Mouse (Mus musculus): ENCODE data around the gene Dip2a. TPM values are rescaled to one million over a fixed set of nuclear protein-coding genes. Genes with fewer than 3 reads are reported as not detected.

Dip2a gene
- polyA plus RNA-seq, 1 experiment from 2014 or later, result 1.1 TPM

- H3K36me3 ChIP-seq, result no peaks in the 10 kb centered on the region
- H3K27me3 ChIP-seq, result no peaks in the 10 kb centered on the region
- DNase-seq, result no peak
- no peak overlapping the region for H3K9ac ChIP-seq
- no peak overlapping the region for H3K4me2 ChIP-seq
- no peak for ATAC-seq (ENCODE audit: low read depth)
- no peak overlapping the region for H3K4me3 ChIP-seq (replicated peaks)
- no peak overlapping the region for H3K27ac ChIP-seq
- WGBS (ENCODE audit: insufficient replicate concordance), result 60% methylated on average over 2 of the region's 2 CpGs
- no peaks in the 10 kb centered on the region for H3K9me3 ChIP-seq (replicated peaks)
- H3K4me1 ChIP-seq (replicated peaks), result no peaks in the 10 kb centered on the region
Observed at GRCm38 (mm10) chr10:76245106-76245505, 100.0 kb downstream of the Dip2a start.

DNA sequence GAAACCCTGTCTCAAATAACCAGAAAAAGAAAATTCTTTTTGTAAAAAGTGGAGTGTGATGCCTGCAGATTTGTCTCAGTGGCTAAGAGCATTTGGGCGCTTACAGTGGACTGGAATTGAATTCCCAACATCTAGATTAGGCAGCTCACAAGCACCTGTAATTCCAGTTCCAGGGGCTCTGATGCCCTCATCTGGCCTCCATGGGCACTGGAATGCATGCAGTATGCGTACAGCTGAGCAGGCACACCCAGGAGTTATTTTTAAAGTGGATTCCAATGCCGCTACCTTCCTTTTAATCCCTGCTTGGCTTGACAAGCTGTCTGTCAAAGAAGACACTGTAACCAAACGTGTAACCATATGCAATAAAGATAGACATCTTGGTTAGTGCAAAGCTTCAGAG, 105.7 kb downstream of the Dip2a start:
- no peak for DNase-seq
- Histone ChIP-seq H3K4me1 (replicated peaks) (peaks cover 13% of the 10 kb centered on the region), H3K27me3 (no peaks in the 10 kb centered on the region), H3K9ac (no peak overlapping the region), H3K4me2 (no peak overlapping the region), H3K27ac (no peak overlapping the region), H3K4me3 (replicated peaks) (no peak overlapping the region), H3K9me3 (replicated peaks) (no peaks in the 10 kb centered on the region), H3K36me3 (no peaks in the 10 kb centered on the region)
- no peak for ATAC-seq (ENCODE audit: low read depth)
- WGBS (ENCODE audit: insufficient replicate concordance), result 60% methylated on average over 4 of the region's 4 CpGs

- H3K4me3 ChIP-seq (replicated peaks), result peak within 1 kb of the TSS; percentile 75
- WGBS (ENCODE audit: insufficient replicate concordance), result under 1% methylated on average over 47 of the region's 47 CpGs
- peak within 1 kb of the TSS; percentile 76 for H3K9ac ChIP-seq
- peaks cover 13% of the 10 kb centered on the region for H3K4me1 ChIP-seq (replicated peaks)
- peak; percentile 99 for ATAC-seq (ENCODE audit: low read depth)
- no peaks in the 10 kb centered on the region for H3K27me3 ChIP-seq
- peak within 1 kb of the TSS; percentile 97 for H3K4me2 ChIP-seq
- H3K27ac ChIP-seq, result peak within 1 kb of the TSS; percentile 83
- H3K36me3 ChIP-seq, result no peaks in the 10 kb centered on the region
- no peaks in the 10 kb centered on the region for H3K9me3 ChIP-seq (replicated peaks)
- peak; percentile 88 for DNase-seq
Observed at GRCm38 (mm10) chr10:76237341-76238225, 107.5 kb downstream of the Dip2a start, which contains the start of gene Prmt2. Prmt2 (minus strand) TSS chr10:76237865.

DNA sequence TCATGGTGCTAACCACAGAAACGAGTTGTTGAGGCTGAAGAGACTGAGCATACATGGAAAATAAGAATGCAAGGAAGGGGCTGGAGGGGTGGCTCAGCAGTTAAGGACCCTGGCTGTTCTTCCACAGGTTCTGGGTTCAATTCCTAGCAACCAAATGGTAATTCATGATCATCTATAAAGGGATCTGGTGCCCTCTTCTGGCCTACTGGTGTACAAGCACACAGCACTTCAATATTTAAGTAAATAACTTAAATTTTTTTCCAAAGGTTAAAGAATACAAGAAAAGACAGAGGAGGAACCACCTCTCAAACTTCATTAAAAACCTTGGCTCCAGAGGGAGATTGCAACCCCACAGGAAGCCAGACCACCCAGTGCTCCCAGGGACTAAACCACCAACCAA, 115.5 kb downstream of the Dip2a start:
- H3K4me2 ChIP-seq, result no peak overlapping the region
- no peak overlapping the region for H3K27ac ChIP-seq
- ATAC-seq (ENCODE audit: low read depth) (no peak), DNase-seq (no peak)
- H3K27me3 ChIP-seq, result no peaks in the 10 kb centered on the region
- no peaks in the 10 kb centered on the region for H3K36me3 ChIP-seq
- no peaks in the 10 kb centered on the region for H3K4me1 ChIP-seq (replicated peaks)
- no peak overlapping the region for H3K9ac ChIP-seq
- WGBS (ENCODE audit: insufficient replicate concordance), result 43% methylated on average over 1 of the region's 1 CpGs
- H3K4me3 ChIP-seq (replicated peaks), result no peak overlapping the region
- no peaks in the 10 kb centered on the region for H3K9me3 ChIP-seq (replicated peaks)

DNA sequence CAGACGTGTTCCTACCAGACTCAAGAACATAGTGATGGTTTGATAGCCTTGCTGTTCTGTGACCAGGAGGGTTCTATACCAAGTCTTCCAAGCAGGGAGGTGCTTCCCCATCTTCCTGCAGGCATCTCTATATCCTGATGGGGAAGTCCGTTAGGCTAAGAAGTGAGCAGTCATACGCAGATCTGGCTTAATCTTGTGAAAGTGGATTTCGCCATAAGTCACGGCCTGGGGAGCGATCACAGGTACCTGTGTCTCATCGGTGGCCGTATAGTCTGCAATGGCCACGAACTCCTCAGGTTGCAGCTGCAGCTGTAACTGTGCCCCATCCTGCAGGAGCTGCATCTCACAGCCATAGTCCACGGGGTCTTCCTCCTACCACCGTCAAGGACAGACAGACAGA, 119.1 kb downstream of the Dip2a start:
- Histone ChIP-seq H3K9me3 (replicated peaks) (no peaks in the 10 kb centered on the region), H3K4me3 (replicated peaks) (no peak overlapping the region), H3K27me3 (no peaks in the 10 kb centered on the region), H3K9ac (no peak overlapping the region), H3K27ac (no peak overlapping the region), H3K4me2 (no peak overlapping the region), H3K36me3 (peaks cover 3% of the 10 kb centered on the region; the same call in 1 of the 2 replicates), H3K4me1 (replicated peaks) (no peaks in the 10 kb centered on the region)
- WGBS (ENCODE audit: insufficient replicate concordance), result 81% methylated on average over 11 of the region's 11 CpGs
- no peak for DNase-seq
- no peak for ATAC-seq (ENCODE audit: low read depth)

DNA sequence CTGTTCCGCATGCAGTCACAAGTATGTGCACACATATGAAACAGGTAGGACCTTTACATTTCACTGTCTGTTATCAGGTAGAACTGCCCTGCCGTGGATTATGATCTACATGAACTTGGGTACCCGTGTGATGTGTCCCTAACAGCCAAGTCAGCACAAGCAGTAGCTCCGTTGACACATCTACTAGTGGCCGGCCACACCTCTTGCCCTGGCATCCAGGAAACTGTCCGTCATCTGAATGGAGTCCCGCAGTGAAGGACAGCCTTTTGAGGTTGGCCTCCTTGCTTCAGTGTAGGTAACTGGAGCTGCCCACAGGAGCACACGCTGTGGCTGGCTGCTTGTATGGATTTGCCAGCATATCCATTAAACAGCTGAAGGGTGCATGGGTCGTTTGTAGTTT, 126.9 kb downstream of the Dip2a start:
- Histone ChIP-seq H3K9me3 (replicated peaks) (0 out of 2 replicates have a peak, but pooled peaks cover 7% of the 10 kb centered on the region), H3K27me3 (no peaks in the 10 kb centered on the region), H3K9ac (no peak overlapping the region), H3K4me2 (no peak overlapping the region), H3K36me3 (peaks cover 21% of the 10 kb centered on the region), H3K27ac (no peak overlapping the region), H3K4me1 (replicated peaks) (no peaks in the 10 kb centered on the region), H3K4me3 (replicated peaks) (no peak overlapping the region)
- ATAC-seq (ENCODE audit: low read depth) (no peak), DNase-seq (no peak)
- WGBS (ENCODE audit: insufficient replicate concordance), result 64% methylated on average over 9 of the region's 9 CpGs

DNA sequence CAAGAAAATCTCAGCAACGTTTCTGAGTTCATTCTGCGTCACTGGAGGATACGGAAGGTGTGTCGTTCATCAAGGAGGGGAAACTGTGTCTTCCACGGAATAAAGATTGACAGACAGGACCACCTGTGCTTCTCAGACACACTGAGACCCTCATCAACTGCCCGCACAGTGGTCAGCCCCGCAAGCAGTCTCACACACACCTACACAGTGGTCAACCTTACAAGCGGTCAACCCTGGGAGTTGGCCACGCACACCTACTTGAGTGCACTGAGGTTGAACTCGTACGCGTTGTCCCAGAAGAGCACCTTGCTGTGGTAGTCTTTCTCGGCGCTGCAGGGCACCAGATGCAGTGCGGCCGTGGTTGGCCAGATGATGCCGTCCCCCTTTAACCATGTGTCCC, 128.0 kb downstream of the Dip2a start:
- peaks cover 18% of the 10 kb centered on the region for H3K36me3 ChIP-seq
- 84% methylated on average over 17 of the region's 17 CpGs for WGBS (ENCODE audit: insufficient replicate concordance)

DNA sequence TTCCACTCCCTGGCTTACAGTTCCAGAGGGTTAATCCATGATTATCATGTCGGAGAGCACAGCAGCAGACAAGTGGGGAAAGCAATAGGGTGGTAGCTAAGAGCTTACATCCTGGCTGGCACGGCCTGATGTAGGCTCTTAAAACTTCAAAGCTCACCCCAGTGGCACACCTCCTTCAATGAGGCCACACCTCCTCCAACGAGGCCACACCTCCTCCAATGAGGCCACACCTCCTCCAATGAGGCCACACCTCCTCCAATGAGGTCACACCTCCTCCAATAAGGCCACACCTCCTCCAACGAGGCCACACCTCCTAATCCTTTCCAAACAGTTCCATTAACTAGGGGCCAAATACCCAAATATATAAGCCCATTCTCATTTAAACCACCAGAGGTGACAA, 130.9 kb downstream of the Dip2a start:
- H3K9me3 ChIP-seq (replicated peaks), result 0 out of 2 replicates have a peak, but pooled peaks cover 7% of the 10 kb centered on the region
- DNase-seq, result no peak
- H3K36me3 ChIP-seq, result peaks cover 18% of the 10 kb centered on the region
- H3K27ac ChIP-seq, result no peak overlapping the region
- no peak overlapping the region for H3K9ac ChIP-seq
- H3K27me3 ChIP-seq, result no peaks in the 10 kb centered on the region
- no peak for ATAC-seq (ENCODE audit: low read depth)
- no peaks in the 10 kb centered on the region for H3K4me1 ChIP-seq (replicated peaks)
- no peak overlapping the region for H3K4me2 ChIP-seq
- no peak overlapping the region for H3K4me3 ChIP-seq (replicated peaks)
- WGBS (ENCODE audit: insufficient replicate concordance), result 69% methylated on average over 4 of the region's 4 CpGs

More for the DNA sequence above, 128.0 kb downstream of the Dip2a start:
- ATAC-seq (ENCODE audit: low read depth) (no peak), DNase-seq (no peak)
- no peaks in the 10 kb centered on the region for H3K27me3 ChIP-seq
- no peak overlapping the region for H3K9ac ChIP-seq
- H3K9me3 ChIP-seq (replicated peaks), result 0 out of 2 replicates have a peak, but pooled peaks cover 7% of the 10 kb centered on the region
- H3K4me1 ChIP-seq (replicated peaks), result no peaks in the 10 kb centered on the region
- H3K4me3 ChIP-seq (replicated peaks), result no peak overlapping the region
- no peak overlapping the region for H3K4me2 ChIP-seq
- no peak overlapping the region for H3K27ac ChIP-seq

DNA sequence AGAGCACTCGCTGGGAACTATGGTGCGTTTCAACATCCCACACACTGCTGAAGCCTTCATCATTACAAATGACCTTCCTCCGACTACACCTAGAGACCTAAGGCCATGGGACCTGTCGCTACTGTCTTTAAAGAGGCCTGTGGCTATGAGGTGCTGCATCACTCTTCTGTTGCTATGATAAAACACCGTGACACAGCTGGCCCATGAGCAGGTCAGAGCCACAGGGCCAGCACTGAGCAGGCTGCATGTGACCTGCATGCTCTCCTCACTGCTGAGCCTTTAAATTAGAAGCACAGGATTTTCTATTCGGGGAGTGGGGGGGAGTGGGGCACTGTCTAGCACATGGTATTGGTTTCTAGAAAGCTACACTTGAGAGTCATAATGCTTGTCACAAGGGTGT, 133.0 kb downstream of the Dip2a start:
- H3K4me3 ChIP-seq (replicated peaks), result no peak overlapping the region
- DNase-seq, result no peak
- 69% methylated on average over 6 of the region's 6 CpGs for WGBS (ENCODE audit: insufficient replicate concordance)

DNA sequence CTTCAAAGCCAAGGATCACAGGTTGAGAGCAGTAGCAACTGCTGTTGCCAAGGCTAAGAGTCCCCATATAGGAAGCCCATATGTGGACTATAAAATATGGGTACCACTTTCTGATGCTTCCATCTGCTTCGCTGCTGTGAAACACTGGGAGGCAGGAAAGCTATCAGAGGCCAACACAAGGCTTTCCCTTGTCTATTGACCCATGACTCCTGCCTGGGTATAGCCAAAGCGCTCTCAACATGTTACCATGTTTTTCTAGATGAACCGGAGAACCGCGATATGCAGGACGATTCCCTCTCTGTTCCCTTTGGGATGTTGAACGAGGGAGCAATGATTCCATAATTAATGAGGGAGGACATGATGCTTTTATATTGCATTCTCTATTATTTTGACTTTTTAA, 134.3 kb downstream of the Dip2a start:
- DNase-seq (no peak), ATAC-seq (ENCODE audit: low read depth) (no peak)
- Histone ChIP-seq H3K4me1 (replicated peaks) (no peaks in the 10 kb centered on the region), H3K4me2 (no peak overlapping the region), H3K27ac (no peak overlapping the region), H3K4me3 (replicated peaks) (no peak overlapping the region), H3K36me3 (peaks cover 17% of the 10 kb centered on the region), H3K9me3 (replicated peaks) (0 out of 2 replicates have a peak, but pooled peaks cover 7% of the 10 kb centered on the region), H3K27me3 (no peaks in the 10 kb centered on the region), H3K9ac (no peak overlapping the region)
- WGBS (ENCODE audit: insufficient replicate concordance), result 80% methylated on average over 7 of the region's 7 CpGs

More for the DNA sequence above, 133.0 kb downstream of the Dip2a start:
- Histone ChIP-seq H3K27ac (no peak overlapping the region), H3K4me1 (replicated peaks) (no peaks in the 10 kb centered on the region), H3K27me3 (no peaks in the 10 kb centered on the region), H3K4me2 (no peak overlapping the region), H3K9ac (no peak overlapping the region), H3K36me3 (peaks cover 20% of the 10 kb centered on the region), H3K9me3 (replicated peaks) (0 out of 2 replicates have a peak, but pooled peaks cover 7% of the 10 kb centered on the region)
- no peak for ATAC-seq (ENCODE audit: low read depth)

Measured in liver, embryonic 13.5 days (tissue).